Mouse (Mus musculus) bone marrow, adult 2 months (tissue): ENCODE results near the gene Vmn2r103.

ENCODE experiments used
- CTCF ChIP-seq: fragments of 200-500 bp; IDR thresholded peaks from 2 replicates; pipeline ENCODE4 v1.5.1; 2011; ENCODE audit warnings: low read length, control low read depth; ENCODE audit not compliant: control insufficient read depth, insufficient read depth
- POLR2A ChIP-seq: fragments of 200-500 bp; IDR thresholded peaks from 2 replicates; pipeline ENCODE4 v1.6.1; 2011; ENCODE audit warnings: low read depth, mild to moderate bottlenecking, control low read depth, low read length, borderline replicate concordance; ENCODE audit not compliant: control insufficient read depth

GRCm38 (mm10) chr17:19789248-19789647 is 16.1 kb downstream of the Vmn2r103 start:
- no peak for TF ChIP-seq CTCF
- TF ChIP-seq POLR2A, result no peak
